Mouse (Mus musculus) heart, postnatal 36 days (tissue): ENCODE results near the gene Ppp1r36. TPM values are rescaled to one million over a fixed set of nuclear protein-coding genes. Genes with fewer than 3 reads are reported as not detected.

Experiments
- DNase-seq, 2 experiments: peaks; one replicate each; pipeline ENCODE4 v3.0.0; 2021 to 2022
- intact Hi-C: fragments of 180-260 bp; cut with DNase I; formaldehyde crosslinking; loops from one replicate; pipeline ENCODE4 v1.15.1; 2025
- total RNA-seq, 2 experiments: library from RNA; stranded (reverse); gene quantifications; 2 replicates each; pipeline ENCODE4 v1.2.3; 2021

Gene Ppp1r36
- total RNA-seq, 2 experiments from 2014 or later = not detected

DNA sequence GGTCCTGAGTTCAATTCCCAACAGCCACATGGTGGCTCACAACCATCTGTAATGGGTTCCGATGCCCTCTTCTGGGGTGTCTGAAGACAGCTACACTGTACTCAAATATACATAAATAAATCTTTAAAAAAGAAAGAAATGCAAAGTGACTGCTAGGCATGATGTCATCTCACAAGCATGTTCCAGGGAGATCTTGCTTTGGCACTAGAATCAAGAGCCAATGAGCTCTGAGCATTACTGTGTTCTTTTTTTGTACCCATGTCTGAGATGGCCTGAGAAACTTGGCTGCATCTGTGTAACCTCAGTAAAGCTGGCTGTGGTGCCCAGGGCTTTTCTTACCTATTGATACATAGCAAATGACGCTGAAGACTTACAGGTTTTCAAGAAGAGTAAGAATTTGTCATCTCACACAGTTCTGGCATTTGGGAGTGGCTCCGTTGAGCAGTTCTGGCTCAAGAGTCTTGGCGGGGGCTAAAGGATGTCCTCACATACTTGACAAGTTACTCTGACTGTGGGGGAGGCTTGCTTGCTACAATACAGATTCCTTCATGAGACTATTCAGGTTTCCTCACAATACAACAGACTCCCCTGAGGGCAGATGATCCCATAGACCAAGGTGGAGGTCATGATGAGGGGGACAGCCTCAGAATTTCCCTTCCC lies 62.6 kb downstream of the Ppp1r36 start:
- intact Hi-C loops = loop anchor here (5.0 kb wide), 2 partner anchors 52 to 117 kb away; partner anchors contain the start of gene Plekhg3
- DNase-seq = peak in 1 of 2 experiments; percentile 40

DNA sequence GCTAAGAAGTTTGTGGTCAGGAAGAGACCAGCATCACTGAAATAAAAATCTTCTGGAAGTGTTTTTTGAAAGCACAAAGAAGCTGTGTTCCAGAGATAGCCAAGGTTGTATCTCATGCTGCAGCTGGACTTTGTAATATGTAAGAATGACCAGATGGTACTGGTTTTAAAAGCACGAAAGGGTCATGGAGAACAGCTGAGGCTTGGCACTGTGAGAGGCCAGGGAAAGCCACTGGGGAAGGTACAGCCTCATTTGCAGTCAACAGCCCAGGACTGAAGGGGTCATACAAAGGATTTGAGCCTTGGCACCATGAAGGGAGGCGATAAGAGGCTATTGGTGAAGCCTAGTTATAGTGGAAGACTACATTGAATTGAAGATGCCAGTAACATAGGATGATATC lies 65.1 kb downstream of the Ppp1r36 start:
- no peak for DNase-seq
- intact Hi-C loops = no loop called here

GRCm38 (mm10) chr12:76482948-76483347 lies 65.6 kb downstream of the Ppp1r36 start:
- intact Hi-C loops = no loop called here
- DNase-seq = no peak

GRCm38 (mm10) chr12:76484881-76485280 lies 67.5 kb downstream of the Ppp1r36 start:
- no peak for DNase-seq
- intact Hi-C loops = no loop called here

DNA sequence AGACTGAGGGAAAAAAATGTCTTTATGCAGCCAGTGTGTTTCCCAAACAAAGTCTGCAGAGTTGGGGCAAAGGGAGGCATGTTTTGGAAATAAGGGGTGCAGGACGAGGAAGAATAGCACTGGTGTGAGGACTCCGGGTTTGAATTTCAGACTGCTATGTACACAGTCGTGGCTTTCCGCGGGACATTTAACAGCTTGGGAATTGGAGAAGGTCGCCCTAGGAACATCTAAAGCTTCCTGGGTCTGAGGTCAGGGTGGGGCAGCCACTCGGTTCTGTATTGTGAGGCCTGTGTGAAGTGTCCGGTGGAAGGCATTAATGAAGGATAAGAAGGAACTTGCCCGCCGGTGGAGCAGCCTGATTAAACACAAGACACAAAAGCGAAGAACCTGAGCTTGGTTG lies 68.0 kb downstream of the Ppp1r36 start:
- DNase-seq = no peak
- intact Hi-C loops = no loop called here

GRCm38 (mm10) chr12:76486943-76487342 lies 69.6 kb downstream of the Ppp1r36 start:
- no peak for DNase-seq
- intact Hi-C loops = no loop called here

Other genes with a start within 250 kb of the Ppp1r36 start
- gene Esr2, start 240.3 kb upstream of the Ppp1r36 start, total RNA-seq = not detected
- gene Tex21, start 170.8 kb upstream of the Ppp1r36 start, total RNA-seq = not detected
- gene Mthfd1, start 162.2 kb upstream of the Ppp1r36 start, total RNA-seq = 10 to 100 TPM; 28.4 to 28.9 TPM
- 1 to 10 TPM; 1.7 to 2.2 TPM for gene Akap5, start 92.6 kb upstream of the Ppp1r36 start, total RNA-seq
- 10 to 100 TPM in 1 of 2 experiments, 1 to 10 TPM in 1; 5.4 to 10.4 TPM for gene Zbtb25, start 47.9 kb upstream of the Ppp1r36 start, total RNA-seq
- 1 to 10 TPM; 3.5 to 4.2 TPM for gene Zbtb1, start 47.3 kb upstream of the Ppp1r36 start, total RNA-seq
- gene Hspa2, start 13.4 kb upstream of the Ppp1r36 start, total RNA-seq = 1 to 10 TPM; 5.7 to 7.8 TPM
- 10 to 100 TPM; 13.2 to 15.2 TPM for gene Plekhg3, start 113.4 kb downstream of the Ppp1r36 start, total RNA-seq